Mouse (Mus musculus) myocyte (in vitro differentiated cells): ENCODE measurements at regions not wholly inside any gene's neighbourhood (a gene's known extent, or its start where the extent isn't known, plus 50 kb on each side); places are given as distances from the start of the nearest gene placed in this dataset.

ENCODE experiments used
- H3K27me3 ChIP-seq: one replicate; pipeline ENCODE4 v1.6.1; 2011; ENCODE audit not compliant: control insufficient read depth, insufficient read depth, insufficient read length
- H3K36me3 ChIP-seq: one replicate; pipeline ENCODE4 v1.6.1; 2011; ENCODE audit not compliant: control insufficient read depth, insufficient read depth
- H3K4me2 ChIP-seq: one replicate; pipeline ENCODE4 v1.6.1; 2011; ENCODE audit warnings: low read depth, control low read depth
- H3K4me3 ChIP-seq: one replicate; pipeline ENCODE4 v1.5.1; 2011; ENCODE audit warnings: mild to moderate bottlenecking, control low read depth, moderate library complexity
- H3K79me2 ChIP-seq: one replicate; pipeline ENCODE4 v1.6.1; 2011; ENCODE audit not compliant: control insufficient read depth, insufficient read depth
- H3ac ChIP-seq: one replicate; pipeline ENCODE4 v1.6.1; 2011; ENCODE audit not compliant: control insufficient read depth, insufficient read length
- CEBPB ChIP-seq: IDR thresholded peaks from 2 replicates; pipeline ENCODE4 v1.6.1; 2011; ENCODE audit warnings: mild to moderate bottlenecking, moderate library complexity; ENCODE audit not compliant: poor library complexity, insufficient read depth, severe bottlenecking
- E2F4 ChIP-seq: IDR thresholded peaks from one replicate; pipeline ENCODE4 v1.6.1; 2011; ENCODE audit warnings: mild to moderate bottlenecking, control low read depth, moderate library complexity; ENCODE audit not compliant: insufficient read depth
- MAX ChIP-seq: IDR thresholded peaks from one replicate; pipeline ENCODE4 v1.6.1; 2011; ENCODE audit warnings: low read depth, mild to moderate bottlenecking, control low read depth
- MYOD1 ChIP-seq, 3 experiments: IDR thresholded peaks; one replicate each; pipeline ENCODE4 v1.6.1; 2011; ENCODE audit warnings: control low read depth in 2 of 3, low read depth in 2 of 3, mild to moderate bottlenecking in 2 of 3, moderate library complexity in 1 of 3; ENCODE audit not compliant: insufficient read length in 2 of 3, control insufficient read depth in 1 of 3
- MYOG ChIP-seq, 3 experiments: IDR thresholded peaks; one replicate each; pipeline ENCODE4 v1.6.1; 2011; ENCODE audit warnings: control low read depth in 2 of 3, low read depth in 2 of 3, mild to moderate bottlenecking in 2 of 3; ENCODE audit not compliant: insufficient read length in 2 of 3, control insufficient read depth in 1 of 3, insufficient read depth in 1 of 3
- POLR2A ChIP-seq: IDR thresholded peaks from one replicate; pipeline ENCODE4 v1.6.1; 2011; ENCODE audit warnings: low read depth, mild to moderate bottlenecking, control low read depth, moderate library complexity; ENCODE audit not compliant: insufficient read length
- POLR2AphosphoS2 ChIP-seq: IDR thresholded peaks from one replicate; pipeline ENCODE4 v1.6.1; 2011; ENCODE audit warnings: low read depth, control low read depth; ENCODE audit not compliant: insufficient read length
- REST ChIP-seq: IDR thresholded peaks from one replicate; pipeline ENCODE4 v1.6.1; 2011; ENCODE audit warnings: mild to moderate bottlenecking, control low read depth, moderate library complexity; ENCODE audit not compliant: insufficient read depth, insufficient read length
- SRF ChIP-seq: IDR thresholded peaks from one replicate; pipeline ENCODE4 v1.6.1; 2011; ENCODE audit warnings: low read depth; ENCODE audit not compliant: control insufficient read depth, insufficient read length
- TCF12 ChIP-seq: IDR thresholded peaks from one replicate; pipeline ENCODE4 v1.6.1; 2011; ENCODE audit warnings: mild to moderate bottlenecking, control low read depth; ENCODE audit not compliant: poor library complexity, insufficient read depth, severe bottlenecking
- TCF3 ChIP-seq: IDR thresholded peaks from one replicate; pipeline ENCODE4 v1.6.1; 2011; ENCODE audit warnings: low read depth, control low read depth; ENCODE audit not compliant: insufficient read length
- USF1 ChIP-seq: IDR thresholded peaks from one replicate; pipeline ENCODE4 v1.6.1; 2011; ENCODE audit warnings: low read depth, mild to moderate bottlenecking, control low read depth, moderate library complexity

DNA sequence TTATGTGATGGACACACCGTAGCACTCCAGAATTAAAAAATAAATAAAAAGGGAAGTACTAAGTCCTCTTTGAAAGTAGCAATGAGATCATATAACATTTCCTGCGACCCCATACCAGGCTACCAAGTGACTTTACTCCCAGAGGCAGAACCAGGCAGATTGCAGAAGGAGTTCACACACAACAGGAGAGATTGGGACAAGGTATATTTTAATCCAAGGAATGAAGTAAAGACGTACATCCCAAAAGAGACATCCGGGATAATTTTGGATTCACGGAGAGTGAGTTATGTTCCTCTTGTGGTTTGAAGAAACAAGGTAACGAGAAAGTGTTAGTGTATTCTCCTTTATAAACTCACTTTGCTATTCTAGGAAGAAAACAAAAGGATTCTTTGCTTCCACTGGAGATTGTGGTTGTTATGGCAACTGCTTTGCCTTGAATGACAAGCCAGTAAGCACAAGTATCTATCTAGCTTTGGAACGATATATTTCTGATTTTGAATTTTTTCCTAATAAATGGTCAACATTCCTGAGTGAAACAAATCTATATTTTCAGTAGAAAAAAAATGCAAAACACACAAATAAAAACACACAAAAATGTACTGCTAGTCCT, 444.5 kb downstream of the Kif2b start:
- H3K79me2 ChIP-seq, result no peaks in the 10 kb centered on the region
- H3K4me2 ChIP-seq, result no peak overlapping the region
- H3K4me3 ChIP-seq, result no peak overlapping the region
- TF ChIP-seq MYOG (IDR thresholded peaks at IDR 0.05; ENCODE audit: control insufficient read depth in 1 of 3, insufficient read depth in 1 of 3, insufficient read length in 2 of 3, low read depth in 2 of 3), result no peak
- no peak for TF ChIP-seq SRF
- no peak for TF ChIP-seq POLR2AphosphoS2
- no peak for TF ChIP-seq POLR2A
- TF ChIP-seq E2F4, result no peak
- TF ChIP-seq MYOD1 (IDR thresholded peaks at IDR 0.05; ENCODE audit: control insufficient read depth in 1 of 3, insufficient read length in 2 of 3, low read depth in 2 of 3), result no peak
- TF ChIP-seq USF1, result no peak
- no peak for TF ChIP-seq REST
- TF ChIP-seq CEBPB, result no peak
- TF ChIP-seq MAX, result no peak
- no peak for TF ChIP-seq TCF12
- no peak for TF ChIP-seq TCF3
- H3K27me3 ChIP-seq, result no peaks in the 10 kb centered on the region
- H3K36me3 ChIP-seq, result no peaks in the 10 kb centered on the region
- H3ac ChIP-seq, result no peak overlapping the region

DNA sequence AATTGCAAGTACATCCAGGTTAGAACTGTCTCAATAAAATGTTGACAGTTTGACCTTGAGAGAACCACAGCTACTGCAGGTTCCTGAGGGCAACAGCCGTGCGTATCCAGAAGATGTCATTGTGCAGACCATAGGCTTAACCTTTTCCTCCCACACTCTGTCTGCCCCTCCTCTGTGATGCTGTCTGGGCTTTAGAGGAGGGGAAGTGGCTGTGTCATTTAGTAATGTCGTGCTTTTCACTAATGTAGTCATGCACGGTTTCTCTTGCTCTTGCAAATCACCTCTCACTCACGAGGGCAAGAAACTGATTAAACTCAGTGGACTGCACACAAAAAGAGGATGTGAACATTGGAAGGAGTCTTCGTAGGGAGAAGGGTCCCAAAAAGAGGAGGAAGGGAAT, 443.8 kb upstream of the Tom1l1 start:
- TF ChIP-seq TCF12, result no peak
- no peak for TF ChIP-seq MYOG (IDR thresholded peaks at IDR 0.05; ENCODE audit: control insufficient read depth in 1 of 3, insufficient read depth in 1 of 3, insufficient read length in 2 of 3, low read depth in 2 of 3)
- no peak for TF ChIP-seq MAX
- TF ChIP-seq CEBPB, result no peak
- TF ChIP-seq REST, result no peak
- no peak overlapping the region for H3K4me3 ChIP-seq
- H3ac ChIP-seq, result no peak overlapping the region
- H3K27me3 ChIP-seq, result no peaks in the 10 kb centered on the region
- no peaks in the 10 kb centered on the region for H3K79me2 ChIP-seq
- H3K36me3 ChIP-seq, result no peaks in the 10 kb centered on the region
- H3K4me2 ChIP-seq, result no peak overlapping the region

- Histone ChIP-seq H3K4me2 (no peak overlapping the region), H3K36me3 (no peaks in the 10 kb centered on the region), H3K27me3 (no peaks in the 10 kb centered on the region), H3ac (no peak overlapping the region), H3K79me2 (no peaks in the 10 kb centered on the region), H3K4me3 (no peak overlapping the region)
- no peak for TF ChIP-seq SRF
- TF ChIP-seq TCF12, result no peak
- TF ChIP-seq MYOG (IDR thresholded peaks at IDR 0.05; ENCODE audit: control insufficient read depth in 1 of 3, insufficient read depth in 1 of 3, insufficient read length in 2 of 3, low read depth in 2 of 3), result no peak
- TF ChIP-seq USF1, result no peak
- TF ChIP-seq TCF3, result no peak
- no peak for TF ChIP-seq MYOD1 (IDR thresholded peaks at IDR 0.05; ENCODE audit: control insufficient read depth in 1 of 3, insufficient read length in 2 of 3, low read depth in 2 of 3)
- no peak for TF ChIP-seq E2F4
- no peak for TF ChIP-seq CEBPB
- TF ChIP-seq MAX, result no peak
- no peak for TF ChIP-seq POLR2AphosphoS2
- TF ChIP-seq POLR2A, result no peak
- TF ChIP-seq REST, result no peak
Measured at GRCm38 (mm10) chr11:91098186-91098585, 410.0 kb upstream of the Tom1l1 start.

GRCm38 (mm10) chr11:91097552-91097951, 409.4 kb upstream of the Tom1l1 start:
- TF ChIP-seq MAX (no peak), MYOD1 (IDR thresholded peaks at IDR 0.05; ENCODE audit: control insufficient read depth in 1 of 3, insufficient read length in 2 of 3, low read depth in 2 of 3) (no peak), E2F4 (no peak), REST (no peak), CEBPB (no peak), MYOG (IDR thresholded peaks at IDR 0.05; ENCODE audit: control insufficient read depth in 1 of 3, insufficient read depth in 1 of 3, insufficient read length in 2 of 3, low read depth in 2 of 3) (no peak), POLR2AphosphoS2 (no peak)
- no peaks in the 10 kb centered on the region for H3K27me3 ChIP-seq
- H3K4me3 ChIP-seq, result no peak overlapping the region
- H3K4me2 ChIP-seq, result no peak overlapping the region
- no peaks in the 10 kb centered on the region for H3K36me3 ChIP-seq
- no peak overlapping the region for H3ac ChIP-seq
- H3K79me2 ChIP-seq, result no peaks in the 10 kb centered on the region

DNA sequence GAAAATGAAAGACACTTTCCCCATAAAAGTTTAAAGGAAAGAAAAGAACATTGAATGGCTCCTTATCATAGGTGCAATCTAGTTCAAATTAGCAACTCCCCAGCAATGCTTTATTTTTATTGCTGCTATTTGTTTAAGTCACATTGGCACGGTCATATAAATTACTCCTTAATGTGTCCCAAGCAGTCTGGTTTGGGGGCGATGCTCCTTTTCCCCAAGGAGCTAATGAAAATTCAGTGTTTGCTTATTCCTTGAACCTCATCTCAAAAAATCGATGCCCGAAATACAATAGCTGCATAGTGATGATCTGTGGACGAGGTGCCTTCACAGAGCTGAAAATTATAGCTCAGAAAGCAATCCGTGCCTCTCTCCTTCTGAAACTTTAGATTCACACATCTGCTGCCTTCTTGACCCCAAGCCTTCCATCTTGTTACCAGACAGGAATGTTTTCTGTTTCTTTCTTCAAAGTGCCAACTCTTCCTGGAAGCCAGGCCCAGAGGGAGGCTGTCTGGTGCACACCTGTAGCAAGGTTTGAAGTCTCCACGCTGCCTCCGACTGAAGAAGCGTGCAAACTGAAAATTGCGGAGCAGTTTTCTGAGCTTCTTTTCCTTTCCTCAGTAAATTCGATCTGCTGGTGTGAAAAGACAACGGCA, 408.0 kb upstream of the Tom1l1 start:
- Histone ChIP-seq H3K79me2 (no peaks in the 10 kb centered on the region), H3ac (no peak overlapping the region), H3K4me3 (no peak overlapping the region), H3K36me3 (no peaks in the 10 kb centered on the region), H3K4me2 (no peak overlapping the region), H3K27me3 (no peaks in the 10 kb centered on the region)
- TF ChIP-seq REST, result no peak
- no peak for TF ChIP-seq MYOD1 (IDR thresholded peaks at IDR 0.05; ENCODE audit: control insufficient read depth in 1 of 3, insufficient read length in 2 of 3, low read depth in 2 of 3)
- TF ChIP-seq POLR2A, result no peak
- TF ChIP-seq TCF12, result no peak
- no peak for TF ChIP-seq POLR2AphosphoS2
- no peak for TF ChIP-seq TCF3
- no peak for TF ChIP-seq MYOG (IDR thresholded peaks at IDR 0.05; ENCODE audit: control insufficient read depth in 1 of 3, insufficient read depth in 1 of 3, insufficient read length in 2 of 3, low read depth in 2 of 3)
- no peak for TF ChIP-seq USF1
- no peak for TF ChIP-seq SRF
- TF ChIP-seq E2F4, result no peak
- no peak for TF ChIP-seq CEBPB
- TF ChIP-seq MAX, result no peak
